Mouse (Mus musculus): Measurements from ENCODE around the gene Tecpr2. TPM values are rescaled to one million over a fixed set of nuclear protein-coding genes. Genes with fewer than 3 reads are reported as not detected.

Gene Tecpr2
- total and polyA plus RNA-seq, 2 experiments from 2014 or later, result 4.9 to 22.9 TPM

DNA sequence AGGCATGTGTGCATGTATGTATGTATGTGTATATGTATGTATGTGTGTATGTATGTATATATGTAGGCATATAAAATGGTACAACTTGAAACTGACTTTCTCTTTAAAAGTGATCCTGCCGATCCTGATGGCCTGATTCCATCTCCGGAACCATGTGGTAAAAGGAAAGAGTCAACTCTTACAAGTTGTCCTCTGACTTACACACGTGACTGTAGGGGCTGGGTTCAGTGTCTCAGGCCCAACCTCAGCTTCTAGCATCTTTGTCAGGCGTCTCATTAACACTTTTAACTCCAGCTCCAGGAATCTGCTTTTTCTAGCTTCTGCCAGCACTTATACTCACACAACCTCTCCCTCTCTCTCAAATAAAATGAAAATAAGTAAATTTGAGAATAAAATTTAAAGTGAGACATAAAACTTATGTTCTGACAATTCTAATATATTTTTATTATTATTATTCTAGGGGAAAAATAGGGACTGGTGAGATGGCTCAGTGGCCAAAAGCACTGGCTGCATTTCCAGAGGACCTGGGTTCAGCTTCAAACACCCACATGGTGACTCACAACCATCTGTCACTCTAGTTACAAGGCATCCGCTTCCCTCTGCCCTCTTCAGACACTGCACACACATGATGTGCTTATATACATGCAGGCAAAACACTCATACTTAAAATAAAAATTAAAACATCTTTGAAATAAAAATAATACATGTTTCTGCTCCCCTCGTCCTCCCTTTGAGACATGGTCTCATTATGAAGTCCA lies 63.7 kb downstream of the Tecpr2 start:
- Histone ChIP-seq H3K9ac (replicated peaks; ENCODE audit: low read length, poor library complexity, severe bottlenecking) (no peak overlapping the region), H3K36me3 (ENCODE audit: insufficient read depth, low read length) (peaks cover 27% of the 10 kb centered on the region), H3K9me3 (ENCODE audit: low read length) (no peaks in the 10 kb centered on the region), H3K4me2 (ENCODE audit: low read depth, low read length, poor library complexity, severe bottlenecking) (no peak overlapping the region), H3K4me3 (ENCODE audit: low read depth, low read length) (no peak overlapping the region), H3K4me1 (ENCODE audit: insufficient read depth, low read length) (no peaks in the 10 kb centered on the region), H3K27ac (ENCODE audit: low read depth, low read length) (no peak overlapping the region), H3K27me3 (ENCODE audit: insufficient read depth, low read length) (no peaks in the 10 kb centered on the region)
- 83% methylated on average over 6 of the region's 6 CpGs for WGBS
- ATAC-seq (ENCODE audit: low FRiP score) (no peak), DNase-seq (ENCODE audit: low spot score) (no peak)
- no peak for TF ChIP-seq CTCF (IDR thresholded peaks at IDR 0.05)

DNA sequence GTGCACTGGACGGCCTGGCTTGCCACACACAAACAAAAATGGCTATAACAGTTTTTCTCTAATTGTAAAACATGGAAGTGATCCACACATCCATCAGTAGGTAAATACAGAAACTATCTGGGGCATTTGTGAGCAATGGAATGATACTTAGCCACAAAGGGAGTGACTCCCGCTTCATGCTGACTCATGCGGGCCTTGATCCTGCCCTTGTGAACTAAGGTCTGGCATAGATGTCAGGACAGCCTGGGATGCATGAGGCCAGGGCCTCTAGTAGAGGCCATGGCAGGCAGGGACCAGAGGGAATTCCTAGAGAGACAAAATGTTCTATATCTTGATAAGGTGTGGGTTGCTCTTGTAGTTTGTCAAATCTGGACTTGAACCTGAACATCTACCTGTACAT lies 64.4 kb downstream of the Tecpr2 start:
- Histone ChIP-seq H3K27ac (ENCODE audit: low read depth, low read length) (no peak overlapping the region), H3K4me3 (ENCODE audit: low read depth, low read length) (no peak overlapping the region), H3K9ac (replicated peaks; ENCODE audit: low read length, poor library complexity, severe bottlenecking) (no peak overlapping the region), H3K4me2 (ENCODE audit: low read depth, low read length, poor library complexity, severe bottlenecking) (no peak overlapping the region), H3K9me3 (ENCODE audit: low read length) (no peaks in the 10 kb centered on the region), H3K27me3 (ENCODE audit: insufficient read depth, low read length) (no peaks in the 10 kb centered on the region), H3K4me1 (ENCODE audit: insufficient read depth, low read length) (no peaks in the 10 kb centered on the region), H3K36me3 (ENCODE audit: insufficient read depth, low read length) (peaks cover 21% of the 10 kb centered on the region)
- no peak for DNase-seq (ENCODE audit: low spot score)
- TF ChIP-seq CTCF (IDR thresholded peaks at IDR 0.05), result no peak
- 95% methylated on average over 3 of the region's 3 CpGs for WGBS
- ATAC-seq (ENCODE audit: low FRiP score), result no peak

DNA sequence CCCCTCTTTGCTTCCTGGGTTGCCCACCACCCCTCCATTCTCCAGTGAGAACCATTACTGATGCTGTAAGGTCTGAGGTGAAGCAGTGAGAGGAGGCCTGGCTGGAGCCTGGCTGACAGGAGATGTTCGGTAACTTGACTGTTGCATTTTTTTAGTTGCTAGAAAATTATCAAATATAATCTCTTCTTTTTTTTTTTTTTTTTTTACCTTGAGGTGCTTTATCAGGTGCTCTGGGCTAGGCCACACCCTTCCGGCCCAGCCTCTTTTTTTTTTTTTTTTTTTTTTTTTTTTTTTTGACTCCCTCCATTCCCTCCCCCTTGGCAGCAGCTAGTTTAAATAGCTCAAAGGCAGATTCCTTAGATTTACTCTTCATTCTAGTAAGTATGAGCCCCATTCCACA lies 64.8 kb downstream of the Tecpr2 start:
- Histone ChIP-seq H3K9ac (replicated peaks; ENCODE audit: low read length, poor library complexity, severe bottlenecking) (no peak overlapping the region), H3K27me3 (ENCODE audit: insufficient read depth, low read length) (no peaks in the 10 kb centered on the region), H3K36me3 (ENCODE audit: insufficient read depth, low read length) (peaks cover 17% of the 10 kb centered on the region), H3K4me2 (ENCODE audit: low read depth, low read length, poor library complexity, severe bottlenecking) (no peak overlapping the region), H3K4me1 (ENCODE audit: insufficient read depth, low read length) (no peaks in the 10 kb centered on the region), H3K27ac (ENCODE audit: low read depth, low read length) (no peak overlapping the region), H3K9me3 (ENCODE audit: low read length) (no peaks in the 10 kb centered on the region), H3K4me3 (ENCODE audit: low read depth, low read length) (no peak overlapping the region)
- TF ChIP-seq CTCF (IDR thresholded peaks at IDR 0.05), result no peak
- 86% methylated on average over 2 of the region's 2 CpGs for WGBS
- no peak for ATAC-seq (ENCODE audit: low FRiP score)
- no peak for DNase-seq (ENCODE audit: low spot score)

DNA sequence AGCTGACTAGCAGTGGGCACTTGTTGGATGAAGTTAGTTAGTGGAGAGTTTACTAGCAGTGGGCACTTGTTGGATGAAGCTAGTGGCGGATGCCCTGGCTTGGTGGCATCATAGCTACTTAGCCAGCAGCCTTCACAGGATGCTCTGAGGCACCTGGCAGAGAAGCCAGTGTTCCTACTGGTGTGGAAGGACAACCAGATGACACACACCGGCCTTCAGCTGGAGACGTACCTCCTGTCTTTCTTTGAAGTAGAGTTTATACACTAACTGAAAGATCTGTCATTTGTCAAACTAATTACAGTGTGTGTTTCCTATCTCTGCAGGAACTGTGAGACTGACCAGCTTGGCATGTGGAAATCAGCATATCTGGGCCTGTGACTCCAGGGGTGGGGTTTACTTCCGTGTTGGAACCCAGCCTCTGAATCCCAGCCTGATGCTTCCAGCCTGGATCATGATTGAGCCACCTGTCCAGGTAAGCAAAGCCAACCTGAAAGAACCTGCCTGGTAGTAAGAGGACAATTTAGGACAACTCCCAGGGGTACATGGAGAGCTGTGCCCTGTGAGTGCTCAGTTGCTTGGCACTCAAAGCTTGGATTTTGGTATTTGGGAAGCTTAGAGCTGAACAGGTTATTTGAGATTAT lies 65.4 kb downstream of the Tecpr2 start:
- Histone ChIP-seq H3K27ac (ENCODE audit: low read depth, low read length) (no peak overlapping the region), H3K9me3 (ENCODE audit: low read length) (no peaks in the 10 kb centered on the region), H3K36me3 (ENCODE audit: insufficient read depth, low read length) (peaks cover 19% of the 10 kb centered on the region), H3K4me2 (ENCODE audit: low read depth, low read length, poor library complexity, severe bottlenecking) (no peak overlapping the region), H3K9ac (replicated peaks; ENCODE audit: low read length, poor library complexity, severe bottlenecking) (no peak overlapping the region), H3K27me3 (ENCODE audit: insufficient read depth, low read length) (no peaks in the 10 kb centered on the region), H3K4me3 (ENCODE audit: low read depth, low read length) (no peak overlapping the region), H3K4me1 (ENCODE audit: insufficient read depth, low read length) (no peaks in the 10 kb centered on the region)
- no peak for ATAC-seq (ENCODE audit: low FRiP score)
- no peak for DNase-seq (ENCODE audit: low spot score)
- no peak for TF ChIP-seq CTCF (IDR thresholded peaks at IDR 0.05)
- 87% methylated on average over 4 of the region's 4 CpGs for WGBS

DNA sequence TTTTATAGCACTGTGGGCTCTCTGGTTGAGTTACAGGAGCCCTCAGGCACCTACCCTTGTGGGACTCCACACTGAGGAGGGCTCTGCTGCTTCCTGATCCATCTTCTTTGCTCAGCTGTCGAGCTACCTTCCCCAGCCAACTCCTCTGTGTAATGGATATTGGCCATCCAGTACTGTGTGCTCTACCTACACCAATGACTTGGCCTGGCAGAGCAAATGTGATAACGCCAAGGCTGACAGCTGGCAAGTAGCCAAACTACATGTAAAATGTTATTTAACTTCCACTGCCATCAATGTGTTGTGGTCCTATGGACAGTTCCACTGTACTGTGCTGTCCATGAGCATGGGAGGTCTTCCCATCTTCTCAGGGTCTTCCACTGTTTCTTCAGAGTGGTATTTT lies 72.9 kb downstream of the Tecpr2 start:
- H3K9ac ChIP-seq (replicated peaks; ENCODE audit: low read length, poor library complexity, severe bottlenecking), result no peak overlapping the region
- peaks cover 23% of the 10 kb centered on the region for H3K36me3 ChIP-seq (ENCODE audit: insufficient read depth, low read length)
- no peak for TF ChIP-seq CTCF (IDR thresholded peaks at IDR 0.05)
- H3K27me3 ChIP-seq (ENCODE audit: insufficient read depth, low read length), result no peaks in the 10 kb centered on the region
- H3K27ac ChIP-seq (ENCODE audit: low read depth, low read length), result no peak overlapping the region
- no peak overlapping the region for H3K4me3 ChIP-seq (ENCODE audit: low read depth, low read length)
- no peaks in the 10 kb centered on the region for H3K9me3 ChIP-seq (ENCODE audit: low read length)
- no peaks in the 10 kb centered on the region for H3K4me1 ChIP-seq (ENCODE audit: insufficient read depth, low read length)
- WGBS, result 77% methylated on average over 2 of the region's 2 CpGs
- H3K4me2 ChIP-seq (ENCODE audit: low read depth, low read length, poor library complexity, severe bottlenecking), result no peak overlapping the region
- DNase-seq (ENCODE audit: low spot score), result no peak
- ATAC-seq (ENCODE audit: low FRiP score), result no peak

DNA sequence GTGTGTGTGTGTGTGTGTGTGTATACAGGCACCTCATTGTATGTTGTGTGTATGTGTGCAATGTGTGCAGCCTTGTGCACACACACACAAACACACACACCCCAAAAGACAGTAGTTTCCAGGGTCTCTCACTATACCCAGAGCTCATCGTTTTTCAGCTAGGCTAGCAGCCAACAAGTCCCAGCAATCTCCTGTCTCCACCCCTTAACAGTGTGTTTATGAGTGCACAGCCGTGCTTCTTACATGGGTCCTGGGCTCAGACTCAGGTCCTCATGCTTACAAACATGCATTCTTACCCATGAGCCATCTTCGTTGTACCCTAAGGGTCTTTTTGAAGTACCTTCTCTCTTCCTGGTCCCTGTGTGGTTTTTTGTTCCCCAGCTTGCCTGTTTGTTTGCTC lies 76.4 kb downstream of the Tecpr2 start:
- H3K9me3 ChIP-seq (ENCODE audit: low read length), result no peaks in the 10 kb centered on the region

More for the DNA sequence above, 76.4 kb downstream of the Tecpr2 start:
- peaks cover 44% of the 10 kb centered on the region for H3K36me3 ChIP-seq (ENCODE audit: insufficient read depth, low read length)
- ATAC-seq (ENCODE audit: low FRiP score) (no peak), DNase-seq (ENCODE audit: low spot score) (no peak)
- H3K4me2 ChIP-seq (ENCODE audit: low read depth, low read length, poor library complexity, severe bottlenecking), result no peak overlapping the region
- no peaks in the 10 kb centered on the region for H3K27me3 ChIP-seq (ENCODE audit: insufficient read depth, low read length)
- H3K9ac ChIP-seq (replicated peaks; ENCODE audit: low read length, poor library complexity, severe bottlenecking), result no peak overlapping the region
- H3K4me3 ChIP-seq (ENCODE audit: low read depth, low read length), result no peak overlapping the region
- no peak overlapping the region for H3K27ac ChIP-seq (ENCODE audit: low read depth, low read length)
- 85% methylated on average over 3 of the region's 3 CpGs for WGBS
- no peaks in the 10 kb centered on the region for H3K4me1 ChIP-seq (ENCODE audit: insufficient read depth, low read length)
- no peak for TF ChIP-seq CTCF (IDR thresholded peaks at IDR 0.05)
